Mouse (Mus musculus) embryonic fibroblast, embryonic 13.5 days (primary cell): ENCODE measurements around the gene Olfr374. TPM values are rescaled to one million over a fixed set of nuclear protein-coding genes. Genes with fewer than 3 reads are reported as not detected.
"Not testable (repeated sequence)": the region's sequence is repeated elsewhere in the genome, so short reads cannot be mapped to it uniquely, and the experiment has no call there.

Experiments
- H3K27ac ChIP-seq: 2 replicates; pipeline ENCODE4 v1.5.1; 2012; ENCODE audit warnings: low read length, control low read depth, inconsistent platforms; ENCODE audit not compliant: insufficient read depth
- H3K4me1 ChIP-seq: 2 replicates; pipeline ENCODE4 v1.6.1; 2011; ENCODE audit warnings: low read length; ENCODE audit not compliant: control insufficient read depth, insufficient read depth
- H3K4me3 ChIP-seq: 2 replicates; pipeline ENCODE4 v1.5.1; 2011; ENCODE audit warnings: mild to moderate bottlenecking, control low read depth, low read length; ENCODE audit not compliant: insufficient read depth
- CTCF ChIP-seq: IDR thresholded peaks from 2 replicates; pipeline ENCODE4 v1.5.1; 2011; ENCODE audit warnings: mild to moderate bottlenecking, control low read depth, low read length, moderate library complexity, borderline replicate concordance; ENCODE audit not compliant: insufficient read depth
- POLR2A ChIP-seq: IDR thresholded peaks from 2 replicates; pipeline ENCODE4 v1.6.1; 2011; ENCODE audit warnings: low read depth, mild to moderate bottlenecking, control low read depth, low read length, moderate library complexity
- polyA plus RNA-seq: library from polyadenylated mRNA; stranded (reverse); fragments of >200 nt; gene quantifications from 2 replicates; pipeline ENCODE4 v1.2.4, GENCODE M21; 2011; ENCODE audit warnings: low read depth; ENCODE audit not compliant: missing spikeins, insufficient read length

The Olfr374 gene
- polyA plus RNA-seq = 0.40 TPM in 1 of 2 replicates, not detected in the other

DNA sequence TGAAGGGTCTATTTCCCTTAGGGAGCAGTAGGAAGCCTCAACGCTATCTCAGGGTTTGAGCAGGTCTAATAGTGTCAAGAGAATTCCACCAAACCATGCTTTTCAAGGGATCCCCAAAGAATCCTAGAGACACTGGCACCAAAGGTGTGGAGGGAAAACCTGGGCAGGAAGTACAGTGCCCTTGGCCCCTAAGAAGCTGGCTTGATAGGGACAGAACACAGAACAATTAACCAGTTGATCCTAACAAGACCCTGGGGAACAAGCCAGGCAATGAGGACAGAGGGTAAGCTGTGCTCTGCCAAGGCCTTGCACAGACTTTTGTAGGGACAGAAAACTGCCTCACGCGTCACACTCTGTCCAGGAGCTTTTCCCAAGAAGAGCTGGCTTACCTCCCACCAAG is at the start of gene Olfr374:
Gene Olfr374 (plus strand): TSS at position 301 of the 400 bp plus-strand sequence.
- Histone ChIP-seq H3K4me3 (no peak within 1 kb of the TSS), H3K27ac (no peak within 1 kb of the TSS), H3K4me1 (no peaks in the 10 kb centered on the region)
- no peak for TF ChIP-seq POLR2A

DNA sequence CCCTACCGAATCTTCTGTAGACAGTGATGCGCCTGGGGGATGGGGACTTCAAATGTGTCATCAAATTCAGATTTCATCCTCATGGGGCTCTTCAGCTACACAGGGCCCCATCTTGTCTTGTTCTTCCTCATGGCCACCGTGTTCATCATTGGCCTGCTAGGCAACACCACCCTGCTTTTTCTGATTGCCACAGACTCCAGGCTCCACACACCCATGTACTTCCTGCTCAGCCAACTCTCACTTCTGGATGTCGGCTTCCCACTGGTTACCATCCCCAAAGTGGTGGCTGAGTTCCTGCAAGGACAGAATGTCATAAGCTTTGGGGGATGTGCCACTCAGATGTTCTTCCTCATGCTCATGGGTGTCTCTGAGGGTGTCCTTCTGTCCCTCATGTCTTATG is 49.2 kb upstream of the Olfr374 start:
- H3K4me1 ChIP-seq, H3K4me3 ChIP-seq, H3K27ac ChIP-seq: not testable (repeated sequence)

DNA sequence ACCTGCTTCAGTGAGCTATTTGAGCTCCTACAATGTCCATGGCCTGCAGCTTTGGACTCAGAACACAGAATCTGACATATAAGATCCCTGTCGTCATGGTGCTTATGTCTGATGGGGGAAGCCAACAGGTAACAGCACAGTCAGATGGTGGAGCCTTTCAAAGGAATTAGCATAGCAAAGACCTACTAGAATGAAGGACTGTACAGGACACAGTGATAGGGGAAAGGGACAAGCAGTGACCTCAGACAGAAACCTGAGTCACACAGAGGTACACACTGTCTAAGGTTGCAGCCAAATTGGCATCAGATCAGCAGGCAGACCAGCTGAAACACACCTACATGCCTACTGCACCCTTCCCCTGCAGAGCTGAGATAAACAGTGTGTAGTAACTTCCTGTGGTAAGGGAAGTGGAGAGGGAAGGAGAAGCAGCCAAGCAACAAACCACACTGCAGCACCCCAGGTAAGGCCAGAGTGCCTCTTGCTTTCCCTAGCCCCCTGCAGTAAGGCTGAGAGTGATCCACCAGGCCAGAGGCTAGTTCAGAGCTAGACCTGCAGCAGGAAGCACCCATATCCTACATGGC is 39.9 kb upstream of the Olfr374 start:
- H3K4me1 ChIP-seq = not testable (repeated sequence)

DNA sequence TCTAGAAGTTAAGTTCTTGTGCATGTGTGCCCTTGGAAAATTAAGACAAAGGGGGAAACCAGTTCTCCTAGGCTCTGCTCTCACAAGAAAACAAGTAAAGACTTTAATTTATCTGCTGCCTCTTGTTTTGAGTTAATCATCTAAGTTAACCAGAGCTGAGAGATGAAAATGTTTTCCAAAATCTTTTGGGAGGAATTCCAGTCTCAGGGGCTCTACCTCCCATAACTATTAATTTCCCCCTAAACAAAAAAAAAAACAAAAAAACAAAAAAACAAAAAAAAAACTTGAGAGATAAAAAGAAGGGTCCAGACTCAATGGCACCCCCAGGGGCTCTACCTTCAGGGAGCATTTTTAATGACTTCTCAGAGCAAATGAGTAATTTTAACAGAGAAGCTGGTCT is 24.0 kb upstream of the Olfr374 start, which contains the start of gene Olfr373:
Gene Olfr373 (plus strand): TSS at position 301 of the 400 bp plus-strand sequence.
- H3K27ac ChIP-seq, H3K4me3 ChIP-seq, H3K4me1 ChIP-seq: not testable (repeated sequence)

More for the DNA sequence above, 39.9 kb upstream of the Olfr374 start:
- H3K4me3 ChIP-seq, H3K27ac ChIP-seq: not testable (repeated sequence)

GRCm38 (mm10) chr8:72084744-72085143 is 22.1 kb upstream of the Olfr374 start:
- no peaks in the 10 kb centered on the region for H3K4me1 ChIP-seq
- TF ChIP-seq POLR2A = no peak
- no peak for TF ChIP-seq CTCF
- no peak overlapping the region for H3K27ac ChIP-seq
- no peak overlapping the region for H3K4me3 ChIP-seq

- H3K4me3 ChIP-seq, H3K27ac ChIP-seq, H3K4me1 ChIP-seq: not testable (repeated sequence)
These were observed 19.2 kb upstream of the Olfr374 start for GRCm38 (mm10) chr8:72087611-72088010.

GRCm38 (mm10) chr8:72096721-72097120 is 10.1 kb upstream of the Olfr374 start:
- not testable (repeated sequence) for H3K4me1 ChIP-seq, H3K4me3 ChIP-seq, H3K27ac ChIP-seq

- not testable (repeated sequence) for H3K27ac ChIP-seq, H3K4me3 ChIP-seq, H3K4me1 ChIP-seq
These were observed 7.3 kb upstream of the Olfr374 start for GRCm38 (mm10) chr8:72099377-72100103.

- Histone ChIP-seq H3K27ac (no peak overlapping the region), H3K4me1 (no peaks in the 10 kb centered on the region), H3K4me3 (no peak overlapping the region)
- TF ChIP-seq POLR2A (no peak), CTCF (peak; percentile 38; the same call in 1 of the 2 replicates)
These were observed 1.7 kb upstream of the Olfr374 start for GRCm38 (mm10) chr8:72105165-72105564.

DNA sequence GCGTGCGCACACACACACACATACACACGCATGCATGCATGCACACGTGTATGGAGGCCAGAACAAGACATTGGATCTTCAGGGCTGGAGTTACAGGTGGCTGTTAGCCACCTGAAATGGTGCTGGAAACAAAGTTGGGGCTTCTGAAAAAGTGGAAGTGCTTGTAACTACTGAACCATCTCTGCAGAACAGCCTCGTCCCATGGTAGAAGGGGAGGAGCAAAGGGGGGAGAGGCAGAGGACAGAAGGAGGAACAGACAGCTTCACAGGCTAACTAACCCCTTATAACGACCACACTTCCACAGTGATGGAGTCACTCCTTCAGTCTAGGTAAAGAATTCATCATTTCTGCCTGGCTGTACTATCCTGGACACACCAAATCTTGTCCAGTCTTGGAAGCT is 4.0 kb downstream of the Olfr374 start:
- Histone ChIP-seq H3K27ac (no peak overlapping the region), H3K4me1 (no peaks in the 10 kb centered on the region), H3K4me3 (no peak overlapping the region)
- TF ChIP-seq CTCF (no peak), POLR2A (no peak)

DNA sequence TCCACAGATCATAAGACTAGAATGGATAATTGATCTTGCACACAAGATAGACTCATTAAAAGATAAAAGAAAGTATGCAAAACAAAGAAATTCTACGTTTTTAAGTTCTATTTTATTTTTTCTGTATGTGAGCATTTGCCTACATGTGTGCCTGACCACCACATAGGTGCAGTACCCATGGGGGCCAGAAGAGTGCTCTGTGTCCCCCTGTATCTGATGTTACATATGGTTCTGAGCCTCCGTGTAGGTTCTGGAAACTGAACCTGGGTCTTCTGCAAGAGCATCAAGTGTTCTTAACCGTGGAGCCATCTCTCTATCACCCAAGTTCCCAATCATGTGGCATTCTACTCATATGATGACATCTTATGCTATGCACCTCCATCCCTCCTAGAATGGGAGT is 5.6 kb downstream of the Olfr374 start:
- TF ChIP-seq POLR2A = no peak
- no peak for TF ChIP-seq CTCF
- no peak overlapping the region for H3K4me3 ChIP-seq
- H3K4me1 ChIP-seq = no peaks in the 10 kb centered on the region
- H3K27ac ChIP-seq = no peak overlapping the region
